7 mouse cellular contexts compared by ENCODE assay signal in genomic region chr13:62469947-62470346, GRCm38 (mm10). TPM values are rescaled to one million over a fixed set of nuclear protein-coding genes. Genes with fewer than 3 reads are reported as not detected.
DNase-seq lines count a peak whose midpoint lies in the region; TF ChIP-seq lines count a peak whose summit lies in the region.
"Not testable (repeated sequence)": the region's sequence is repeated elsewhere in the genome, so short reads cannot be mapped to it uniquely, and the experiment has no call there.

No protein-coding gene starts in this region.

- H3K36me3 ChIP-seq in E14TG2a.4 (ENCODE audit: insufficient read depth, low read length) = not testable (repeated sequence)

- not testable (repeated sequence) for H3K4me3 ChIP-seq in E14TG2a.4 (replicated peaks; ENCODE audit: low read length); layer of hippocampus, adult 2 months

- peak; percentile 27 for DNase-seq in adrenal gland, postnatal 10 days
- peak; percentile 11 for DNase-seq in embryo, embryonic 11.5 days (ENCODE audit: low read depth, low spot score)
- peak; percentile 3 to 43 for DNase-seq in heart, postnatal 10 days
- DNase-seq in layer of hippocampus, adult 2 months (ENCODE audit: low spot score in 2 of 2) = not testable (repeated sequence)
- peak; percentile 21 for DNase-seq in lung, postnatal 25 days (ENCODE audit: low spot score)
- DNase-seq in retina, postnatal 1 day = peak; percentile 64

- intact Hi-C loops in heart, postnatal 10 days (cut with DNase I) = loop anchor here (5.0 kb wide), 1 partner anchor 387 kb away; the partner anchor contains the start of gene Fbp2

- H3K4me1 ChIP-seq in E14TG2a.4 (replicated peaks; ENCODE audit: low read depth, low read length) = not testable (repeated sequence)

- TF ChIP-seq CTCF in E14TG2a.4 (conservative IDR thresholded peaks at IDR 0.05; ENCODE audit: low read length) = peak; percentile 65
- TF ChIP-seq CTCF in layer of hippocampus, adult 2 months (conservative IDR thresholded peaks at IDR 0.05) = peak; percentile 71

- not testable (repeated sequence) for H3K9me3 ChIP-seq in E14TG2a.4 (ENCODE audit: low read length)

- H3K27ac ChIP-seq in layer of hippocampus, adult 2 months = not testable (repeated sequence)

- not testable (repeated sequence) for H3K27me3 ChIP-seq in E14TG2a.4 (ENCODE audit: insufficient read depth, low read length)

RNA-seq across cellular contexts. Expression of gene Gm49359, which starts 3.3 kb away (rescaled TPM):
- 10 to 100 TPM; 10.8 to 14.2 TPM for total RNA-seq in adrenal gland, postnatal 10 days (2021)
- total RNA-seq in heart, postnatal 10 days (2021) = 10 to 100 TPM in 1 of 2 experiments, 1 to 10 TPM in 1; 8.4 to 11.1 TPM
- total RNA-seq in layer of hippocampus, adult 2 months (2021) = 10 to 100 TPM; 12.1 to 12.6 TPM
